Mouse (Mus musculus) kidney, adult 8-10 months (tissue): ENCODE data around the gene Dpy30.
"Not testable (repeated sequence)": the region's sequence is repeated elsewhere in the genome, so short reads cannot be mapped to it uniquely, and the experiment has no call there.

ENCODE experiments used
- DNase-seq, 2 experiments: peaks; one replicate each; pipeline ENCODE4 v3.0.0; 2022

Dpy30 gene

DNA sequence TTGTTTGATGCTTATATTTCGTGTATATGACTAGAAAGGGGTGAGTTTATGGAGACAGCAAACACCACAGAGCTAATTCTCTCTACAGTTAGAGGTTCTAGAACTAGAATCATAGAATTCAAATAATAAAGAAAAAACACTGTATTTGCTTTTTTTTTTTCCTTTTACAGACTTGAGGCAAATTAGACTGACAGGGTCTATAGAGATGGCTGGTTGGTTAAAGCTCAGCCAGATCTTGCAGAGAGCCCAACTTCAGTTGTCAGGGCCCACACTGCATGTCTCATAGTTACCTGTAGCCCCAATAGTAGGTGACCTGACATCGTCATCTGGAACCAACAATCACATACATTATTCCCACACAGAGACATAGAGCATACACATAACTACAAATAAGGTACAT, at the start of gene Dpy30:
Dpy30 (minus strand) TSS at position 101 of the 400 bp plus-strand sequence.
- DNase-seq, result no peak

DNA sequence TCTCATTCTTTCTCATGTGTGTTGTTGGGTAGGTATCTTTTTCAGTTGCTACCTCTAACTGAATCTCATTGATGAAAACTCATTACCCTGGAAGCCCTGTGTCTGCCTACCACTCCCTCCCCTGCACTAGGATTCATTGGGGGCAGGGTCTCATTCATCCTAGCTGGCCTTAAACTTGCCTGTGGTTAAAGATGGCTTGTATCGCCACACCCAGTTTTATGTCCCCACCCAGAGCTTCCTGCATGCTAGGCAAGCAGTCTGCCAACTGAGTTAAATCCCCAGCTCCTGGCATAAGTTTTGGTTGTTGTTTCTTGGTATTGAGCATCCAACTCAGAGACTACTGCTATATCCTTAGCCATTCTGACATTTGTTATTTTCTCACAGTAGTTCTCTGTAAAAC, 39.8 kb upstream of the Dpy30 start:
- no peak for DNase-seq

DNA sequence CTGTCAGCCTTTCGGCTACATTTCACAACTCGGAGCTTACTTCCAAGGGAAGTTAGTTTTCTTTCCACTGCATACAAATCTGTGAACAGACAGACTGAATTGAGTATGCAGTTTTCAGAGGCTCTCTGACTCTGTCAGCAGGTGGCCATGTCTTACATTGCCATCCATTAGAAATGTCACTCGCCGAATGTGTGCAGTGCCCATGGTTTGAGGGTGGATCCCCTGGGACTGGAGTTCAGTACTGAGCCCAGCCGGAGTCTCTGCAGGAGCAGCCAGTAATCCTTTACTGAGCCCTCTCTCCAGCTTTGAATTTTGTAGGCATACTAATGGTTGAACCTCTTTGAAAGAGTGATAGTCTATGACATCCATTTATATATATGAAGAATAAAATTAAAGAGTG, 17.4 kb upstream of the Dpy30 start:
- DNase-seq, result no peak

DNA sequence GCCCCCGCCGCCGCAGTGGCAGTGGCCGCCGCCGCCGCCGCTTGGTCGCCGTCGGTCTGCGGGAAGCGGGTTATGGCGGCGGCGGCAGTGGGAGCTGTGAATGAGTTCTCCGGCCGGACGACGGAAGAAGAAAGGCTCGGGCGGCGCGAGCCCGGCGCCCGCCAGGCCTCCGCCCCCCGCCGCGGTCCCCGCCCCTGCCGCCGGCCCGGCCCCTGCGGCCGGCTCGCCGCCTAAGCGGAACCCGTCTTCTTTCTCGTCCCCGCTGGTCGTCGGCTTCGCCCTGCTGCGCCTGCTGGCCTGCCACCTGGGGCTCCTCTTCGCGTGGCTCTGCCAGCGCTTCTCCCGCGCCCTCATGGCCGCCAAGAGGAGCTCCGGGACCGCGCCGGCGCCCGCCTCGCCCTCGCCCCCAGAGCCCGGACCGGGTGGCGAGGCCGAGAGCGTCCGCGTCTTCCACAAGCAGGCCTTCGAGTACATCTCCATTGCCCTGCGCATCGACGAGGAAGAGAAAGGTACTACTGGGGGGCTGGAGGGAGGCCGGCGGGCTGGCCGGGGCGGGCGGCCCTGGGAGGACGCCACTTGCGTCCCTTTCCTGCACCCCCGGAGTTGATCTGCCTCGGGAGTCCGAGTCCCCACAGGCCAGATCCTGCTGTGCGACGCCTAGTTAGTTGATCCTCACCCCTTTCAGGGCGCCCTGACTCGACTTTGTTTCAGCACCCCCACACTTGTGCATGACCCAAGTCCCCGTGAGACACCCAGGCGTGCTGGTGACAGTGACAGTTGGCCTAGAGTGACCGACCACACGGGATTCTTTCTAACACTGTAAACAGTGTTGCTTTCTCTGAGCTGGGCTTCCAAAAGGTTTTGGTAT, 15.4 kb upstream of the Dpy30 start, which contains the start of gene Spast:
Spast (plus strand) TSS at position 51 of the 868 bp plus-strand sequence.
- peak; percentile 68 to 71 for DNase-seq

DNA sequence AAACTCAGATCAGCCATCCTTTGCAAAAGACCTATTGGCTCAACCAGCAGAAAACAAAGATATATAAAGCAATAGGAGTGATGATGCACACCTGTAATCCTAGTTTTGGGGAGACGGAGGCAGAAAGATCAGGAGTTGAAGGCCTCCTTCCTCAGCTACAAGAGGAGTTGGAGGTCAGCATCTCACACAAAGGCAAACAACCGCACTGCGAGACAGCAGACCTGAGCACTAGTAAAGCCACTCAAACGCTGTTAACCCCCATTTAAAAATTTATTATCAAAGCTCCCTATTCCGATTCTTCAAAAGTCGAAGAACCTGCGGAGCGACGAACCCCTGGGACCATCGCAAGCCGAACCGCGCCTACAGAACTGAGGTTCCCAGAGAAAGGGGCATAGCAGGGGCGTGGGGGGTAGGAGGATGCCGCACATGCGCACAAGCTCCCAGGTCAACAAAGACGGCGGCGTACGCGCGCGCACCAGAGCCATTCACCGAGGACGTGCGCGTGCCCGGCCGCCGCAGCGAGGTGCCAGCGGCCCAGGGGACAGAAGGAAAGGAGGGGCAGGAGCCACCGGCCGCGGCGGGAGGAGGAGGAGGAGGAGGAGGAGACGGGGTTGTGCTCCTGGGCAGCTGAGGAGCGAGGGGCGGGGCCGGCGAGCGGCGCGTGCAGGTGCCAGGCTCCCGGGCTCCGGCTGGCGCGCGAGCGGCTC, 14.6 kb upstream of the Dpy30 start:
- peak; percentile 95 for DNase-seq

DNA sequence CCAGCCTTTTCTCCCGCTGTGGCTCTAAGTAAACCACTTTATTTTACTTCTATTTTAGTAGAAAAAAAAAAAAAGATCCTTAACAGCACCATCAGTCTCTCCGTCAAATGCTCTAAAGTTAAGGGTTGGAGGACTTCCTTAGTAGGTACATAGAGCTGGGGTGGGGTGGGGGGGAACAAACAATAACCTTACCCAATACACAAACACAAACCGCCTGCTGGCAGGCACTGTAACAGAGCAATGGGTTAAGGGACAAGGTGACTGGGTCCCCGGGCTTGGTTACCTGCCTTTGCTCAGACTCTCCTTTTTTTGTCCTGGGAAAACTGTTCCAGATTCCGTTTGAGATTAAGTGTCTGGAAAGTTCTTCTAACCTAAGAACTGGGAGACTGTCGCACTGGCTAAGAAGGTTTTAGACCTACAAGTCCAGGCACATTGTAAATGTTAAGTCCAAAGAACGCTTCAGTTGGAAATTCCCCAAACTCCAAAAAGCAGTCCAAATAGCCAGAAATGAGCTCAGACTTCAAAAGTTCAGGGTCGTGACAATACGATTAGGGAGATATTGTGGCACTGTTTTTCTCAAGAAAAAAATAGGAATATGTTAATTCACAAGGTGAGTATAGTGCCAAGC, 7.4 kb upstream of the Dpy30 start:
- DNase-seq, result no peak

DNA sequence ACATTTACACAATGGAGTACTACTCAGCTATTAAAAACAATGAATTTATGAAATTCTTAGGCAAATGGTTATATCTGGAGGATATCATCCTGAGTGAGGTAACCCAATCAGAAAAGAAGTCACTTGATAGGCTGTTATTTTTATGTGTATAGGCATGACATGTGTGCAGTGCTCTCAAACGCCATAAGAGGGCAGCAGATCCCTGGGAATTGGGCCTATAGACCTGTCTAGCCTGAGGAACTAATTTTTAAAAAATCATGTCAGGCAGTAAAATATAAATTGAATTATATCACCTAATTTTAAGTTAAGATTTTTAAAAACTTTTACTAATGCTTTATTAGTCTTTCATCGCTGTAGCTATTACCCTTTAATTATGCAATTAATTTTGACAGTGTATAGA, 4.4 kb upstream of the Dpy30 start:
- peak; percentile 23 to 65 for DNase-seq

DNA sequence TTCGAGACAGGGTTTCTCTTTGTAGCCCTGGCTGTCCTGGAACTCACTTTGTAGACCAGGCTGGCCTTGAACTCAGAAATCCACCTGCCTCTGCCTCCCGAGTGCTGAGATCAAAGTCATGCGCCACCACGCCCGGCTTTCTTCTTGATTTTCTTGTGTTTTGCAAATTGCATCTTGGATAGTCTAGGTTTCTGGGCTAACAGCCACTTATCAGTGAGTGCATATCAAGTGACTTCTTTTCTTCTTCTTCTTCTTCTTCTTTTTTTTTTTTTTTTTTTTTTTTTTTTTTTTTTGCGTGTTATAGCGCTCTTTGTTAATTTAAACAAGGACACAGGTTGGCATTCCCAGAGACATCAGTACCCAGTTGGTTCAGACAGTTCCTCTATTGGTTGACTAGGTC, 3.5 kb upstream of the Dpy30 start:
- DNase-seq, result not testable (repeated sequence)

DNA sequence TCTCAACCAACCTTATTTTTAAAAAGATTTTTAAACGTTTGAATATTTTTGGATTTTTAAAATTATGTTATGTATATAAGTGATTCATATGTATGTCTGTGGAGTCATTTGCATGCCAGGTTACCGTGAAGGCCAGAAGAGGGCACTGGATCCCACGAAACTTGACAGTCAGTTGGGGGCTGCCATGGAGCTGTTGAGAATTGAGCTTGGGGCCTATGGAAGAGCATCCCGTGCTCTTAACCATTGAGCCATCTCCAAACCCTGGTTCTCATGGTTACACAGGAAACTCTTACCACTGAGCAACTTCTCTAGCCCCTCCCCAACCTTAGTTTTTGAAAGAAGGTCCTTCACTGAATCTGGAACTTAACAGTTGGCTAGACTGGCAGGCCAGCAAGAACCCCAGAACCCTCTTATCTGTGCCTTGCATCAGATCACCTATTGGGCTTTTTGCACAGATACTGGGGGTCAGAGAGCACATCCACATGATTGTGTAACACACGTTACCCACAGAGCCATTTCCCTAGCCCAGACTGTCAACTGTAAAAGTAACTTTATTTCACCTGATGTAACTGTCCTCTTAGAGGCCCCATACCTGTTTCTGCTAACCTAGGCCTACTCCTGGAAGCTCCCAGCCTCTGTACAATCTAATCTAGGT, 1.2 kb downstream of the Dpy30 start:
- no peak for DNase-seq

DNA sequence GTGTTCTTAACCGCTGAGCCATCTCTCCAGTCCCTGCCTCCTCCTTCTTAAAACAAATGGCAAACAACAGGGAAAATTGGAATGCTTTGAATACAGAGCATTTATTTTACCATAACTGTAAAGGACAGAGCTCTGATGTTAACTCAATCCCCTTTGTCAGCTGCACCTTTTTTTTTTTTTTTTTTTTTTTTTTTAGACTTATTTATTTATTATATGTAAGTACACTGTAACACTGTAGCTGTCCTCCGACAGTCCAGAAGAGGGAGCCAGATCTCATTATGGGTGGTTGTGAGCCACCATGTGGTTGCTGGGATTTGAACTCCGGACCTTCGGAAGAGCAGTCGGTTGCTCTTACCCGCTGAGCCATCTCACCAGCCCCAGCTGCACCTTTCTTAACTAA, 5.0 kb downstream of the Dpy30 start:
- no peak for DNase-seq

DNA sequence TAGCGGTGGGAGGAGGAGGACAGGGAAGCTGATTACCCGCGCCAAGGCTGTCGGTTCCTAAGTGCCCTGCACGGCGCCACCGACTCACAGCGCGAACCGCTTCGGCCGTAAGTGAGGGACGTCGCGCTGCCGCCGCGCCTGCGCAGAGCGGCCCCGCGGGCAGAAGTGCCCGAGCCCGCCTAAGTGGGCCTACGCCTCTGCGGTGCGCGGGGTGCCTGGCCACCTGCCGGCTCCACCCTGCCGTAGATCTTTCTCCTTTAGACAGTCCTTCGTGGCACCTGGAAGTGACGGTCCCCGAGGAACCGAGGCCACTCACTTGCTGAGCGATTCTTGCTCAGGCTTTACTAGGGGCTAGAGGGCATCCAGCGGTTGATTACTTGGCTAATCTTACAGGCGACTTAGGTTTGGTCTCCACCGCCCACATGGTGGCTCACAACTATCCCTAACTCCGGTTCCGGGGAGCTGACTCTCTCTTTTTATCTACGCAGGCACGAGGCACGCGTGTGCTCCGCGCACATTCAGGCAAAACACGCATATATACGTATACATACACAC, 7.4 kb downstream of the Dpy30 start:
- peak; percentile 85 to 87 for DNase-seq

DNA sequence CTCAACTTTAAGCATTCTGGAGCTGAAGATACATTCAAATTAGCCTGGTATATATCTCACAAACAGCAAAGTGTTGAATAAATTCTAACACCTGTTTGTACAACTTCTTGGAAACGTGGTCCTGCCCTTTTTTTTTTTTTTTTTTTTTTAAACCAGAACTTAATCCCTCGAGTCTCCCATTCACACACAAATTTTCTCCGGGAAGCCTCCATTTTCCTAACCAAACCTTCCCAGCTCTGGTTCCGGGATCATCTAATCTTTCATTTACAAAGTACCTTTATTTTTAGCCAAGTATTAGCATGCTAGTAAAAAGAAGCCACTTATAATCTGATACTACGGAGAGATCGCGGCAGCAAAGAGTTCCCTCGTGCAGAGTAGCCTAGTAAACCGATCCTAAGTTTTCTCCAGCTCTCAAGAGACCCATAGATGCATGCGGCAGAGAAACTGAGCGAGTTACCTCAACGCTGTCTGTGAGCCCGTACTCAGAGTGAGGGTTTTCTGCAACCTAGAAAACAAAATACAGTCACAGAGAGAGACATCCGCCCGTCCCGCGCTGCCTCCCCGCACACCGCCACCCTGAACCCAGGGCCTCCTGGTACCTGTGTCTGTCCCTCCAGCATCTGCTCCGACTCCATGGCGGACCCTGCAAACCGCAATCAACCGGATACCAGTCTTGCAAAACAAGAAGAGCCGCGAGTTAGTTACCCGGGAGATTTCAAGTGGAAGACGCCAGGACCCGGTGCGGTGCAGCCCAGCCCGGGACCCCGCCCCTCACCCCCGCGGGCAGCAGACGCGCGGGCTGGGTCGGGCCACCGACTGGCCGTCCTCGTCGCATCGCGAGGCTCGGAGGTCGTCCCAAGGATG, 8.1 kb downstream of the Dpy30 start:
- peak in 1 of 2 experiments; percentile 22 for DNase-seq

DNA sequence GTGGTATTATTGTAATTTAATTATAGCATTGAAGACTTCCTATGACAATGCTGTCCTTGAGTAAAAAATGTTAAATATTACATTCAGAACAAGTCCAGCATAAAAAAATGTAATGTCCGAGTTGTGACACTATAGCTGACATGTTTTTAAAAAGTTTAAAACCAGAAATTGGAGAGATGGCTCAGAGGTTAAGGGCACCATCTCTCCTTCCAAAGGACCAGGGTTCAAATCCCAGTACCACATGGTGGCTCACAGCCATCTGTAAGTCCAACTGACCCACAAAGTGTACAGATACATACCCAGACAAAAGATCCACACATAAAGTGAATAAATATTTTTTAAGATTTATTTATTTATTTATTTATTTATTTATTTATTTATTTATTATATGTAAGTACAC, 17.7 kb downstream of the Dpy30 start:
- DNase-seq, result no peak

DNA sequence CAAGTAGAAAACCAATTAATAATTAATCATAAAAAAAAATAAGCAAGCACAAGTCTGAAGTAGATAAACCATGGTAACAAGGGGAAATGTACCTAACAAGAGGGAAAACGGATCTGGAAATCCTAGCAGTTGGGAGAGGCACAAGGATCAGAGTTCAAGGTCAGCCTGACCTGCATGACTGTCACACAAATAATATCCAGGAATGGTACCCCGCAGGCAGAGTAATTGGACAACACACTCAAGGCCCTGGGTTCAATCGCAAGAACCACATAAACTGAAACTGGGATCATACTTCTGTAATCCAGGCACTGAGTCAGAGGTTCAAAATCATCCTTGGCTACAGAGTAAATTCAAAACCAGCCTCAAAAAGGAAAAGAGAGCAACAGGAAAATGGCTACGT, 18.1 kb downstream of the Dpy30 start:
- no peak for DNase-seq

DNA sequence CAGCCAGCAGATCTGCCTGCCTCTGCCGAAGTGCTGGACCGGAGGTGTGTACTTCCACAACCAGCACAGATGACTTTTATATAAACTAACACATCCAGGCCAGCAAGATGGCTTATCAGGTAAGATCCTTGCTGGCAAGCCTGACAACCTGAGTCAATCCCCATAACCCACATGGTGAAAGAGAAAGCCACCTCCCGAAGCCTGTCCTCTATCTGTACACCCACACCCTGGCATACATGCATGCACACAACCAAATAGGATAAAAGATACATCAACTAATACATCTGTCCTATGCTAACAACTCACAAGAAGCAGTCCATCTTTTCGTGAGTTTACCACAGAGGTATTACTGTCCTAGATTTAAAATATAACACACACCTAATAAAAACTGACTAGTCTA, 19.7 kb downstream of the Dpy30 start:
- no peak for DNase-seq

DNA sequence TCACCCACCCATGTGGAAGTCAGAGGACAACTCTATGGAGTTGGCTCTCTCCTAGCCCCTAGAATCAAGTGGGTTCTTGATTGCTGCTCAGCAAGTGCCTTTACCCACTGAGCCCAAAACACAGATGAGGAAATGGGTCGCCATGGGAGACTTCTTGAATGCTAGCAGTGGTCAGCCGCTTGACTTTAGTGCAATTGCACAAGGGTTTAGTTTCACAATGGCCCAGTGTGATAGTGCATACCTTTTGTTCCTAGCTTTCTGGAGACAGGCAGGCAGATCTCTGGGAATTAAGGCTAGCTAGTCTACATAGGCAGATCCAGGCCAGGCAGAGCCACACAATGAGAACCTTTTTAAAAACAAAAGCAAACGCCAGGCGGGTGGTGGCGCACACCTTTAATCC, 23.7 kb downstream of the Dpy30 start:
- DNase-seq, result no peak

DNA sequence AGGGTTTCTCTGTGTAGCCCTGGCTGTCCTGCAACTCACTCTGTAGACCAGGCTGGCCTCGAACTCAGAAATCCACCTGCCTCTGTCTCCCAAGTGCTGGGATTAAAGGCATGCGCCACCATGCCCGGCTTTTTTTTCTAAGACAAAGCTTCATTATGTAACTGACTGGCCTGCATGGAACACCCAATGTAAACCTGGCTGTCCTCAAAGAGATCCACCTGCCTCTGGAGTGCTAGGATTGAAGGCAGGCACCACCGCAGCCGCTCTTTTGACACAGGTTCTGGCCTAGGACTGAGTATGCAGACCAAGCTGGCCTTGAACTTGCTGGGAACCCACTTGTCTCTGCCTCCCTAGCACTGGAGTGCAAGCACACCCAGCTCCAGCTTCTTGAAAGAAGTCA, 26.8 kb downstream of the Dpy30 start:
- DNase-seq, result not testable (repeated sequence)

DNA sequence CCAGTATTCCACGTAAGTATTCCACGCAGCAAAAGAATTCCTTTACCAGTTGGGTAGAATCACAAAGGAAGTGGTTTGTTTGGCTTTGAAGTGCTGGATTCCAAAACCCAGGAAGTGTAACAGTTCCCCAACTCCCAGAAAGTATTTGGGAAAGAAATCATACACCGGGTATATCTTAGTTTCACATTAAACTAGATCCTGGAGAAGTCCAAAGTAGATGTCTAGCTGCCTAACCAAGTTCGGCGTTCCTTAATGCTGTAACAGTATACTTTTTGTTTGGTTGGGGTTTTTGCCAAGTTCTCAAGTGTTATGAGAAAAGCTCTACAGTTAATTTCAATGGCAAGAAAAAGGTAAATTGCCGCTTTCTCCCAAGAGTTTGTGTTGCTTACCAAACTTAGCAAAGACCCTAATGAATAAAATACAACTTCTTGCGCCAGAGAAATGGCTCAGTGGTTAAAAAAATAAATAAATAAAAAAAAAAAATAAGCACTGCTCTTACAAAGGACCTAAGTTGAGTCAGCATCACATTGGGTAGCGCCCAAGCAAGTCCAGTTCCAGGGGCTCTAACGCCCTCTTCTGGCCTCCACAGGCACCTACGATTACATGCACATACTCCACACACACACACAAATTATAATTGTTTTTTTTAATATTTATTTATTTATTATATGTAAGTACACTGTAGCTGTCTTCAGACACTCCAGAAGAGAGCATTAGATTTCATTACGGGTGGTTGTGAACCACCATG, 27.5 kb downstream of the Dpy30 start:
- peak; percentile 29 to 36 for DNase-seq

DNA sequence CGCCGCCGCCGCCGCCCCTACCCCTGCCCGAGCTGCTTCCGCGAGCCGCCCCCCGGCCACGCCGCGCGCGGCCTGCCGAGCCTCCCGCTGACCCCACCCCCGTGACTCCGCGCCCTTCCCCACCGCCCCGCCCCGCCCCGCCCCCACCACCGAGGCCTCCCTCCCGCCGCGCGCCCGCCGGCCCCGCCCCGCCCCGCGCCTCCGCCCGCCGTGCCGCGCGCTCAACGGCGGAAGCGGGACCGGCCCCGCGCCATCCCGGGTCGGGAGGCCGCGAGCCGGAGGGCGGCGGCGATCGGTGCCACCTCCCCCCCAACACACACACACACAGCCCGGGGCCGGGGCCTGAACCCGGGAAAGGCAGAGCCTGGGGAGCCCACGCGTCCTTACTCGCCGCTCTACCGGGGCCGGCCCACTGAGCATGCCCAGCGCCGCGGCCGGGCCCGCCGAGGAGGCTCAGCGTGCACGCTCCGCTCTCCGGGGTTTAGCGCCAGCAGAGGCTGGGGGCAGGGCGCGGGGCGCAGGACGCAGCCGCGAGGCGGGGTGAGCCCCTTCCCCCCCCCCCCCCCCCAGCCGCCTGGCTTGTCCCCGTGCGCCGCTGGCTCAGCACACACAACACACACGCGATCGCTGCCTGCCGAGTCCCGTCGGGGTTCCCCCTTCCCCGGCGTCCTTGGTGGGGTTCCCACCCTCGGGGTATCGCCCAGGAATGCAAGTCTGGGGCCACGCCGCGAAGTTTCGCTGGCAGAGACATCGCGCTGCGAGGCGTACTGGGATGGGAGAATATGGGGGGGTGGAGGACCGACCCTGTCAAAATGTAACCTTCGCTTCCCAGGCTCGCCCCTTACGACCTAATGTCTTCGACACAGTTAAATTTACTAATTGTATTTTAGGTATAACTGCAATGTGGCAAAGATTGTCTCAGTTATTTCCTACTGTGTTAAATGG, 28.4 kb downstream of the Dpy30 start, which contains the start of gene Memo1:
Memo1 (minus strand) TSS at position 496 of the 945 bp plus-strand sequence.
- peak; percentile 74 to 78 for DNase-seq
